Mouse (Mus musculus): Measurements from ENCODE around the gene Gys1. TPM values are rescaled to one million over a fixed set of nuclear protein-coding genes. Genes with fewer than 3 reads are reported as not detected.

Gene Gys1
- polyA plus RNA-seq, 1 experiment from 2014 or later, result 45.9 TPM

DNA sequence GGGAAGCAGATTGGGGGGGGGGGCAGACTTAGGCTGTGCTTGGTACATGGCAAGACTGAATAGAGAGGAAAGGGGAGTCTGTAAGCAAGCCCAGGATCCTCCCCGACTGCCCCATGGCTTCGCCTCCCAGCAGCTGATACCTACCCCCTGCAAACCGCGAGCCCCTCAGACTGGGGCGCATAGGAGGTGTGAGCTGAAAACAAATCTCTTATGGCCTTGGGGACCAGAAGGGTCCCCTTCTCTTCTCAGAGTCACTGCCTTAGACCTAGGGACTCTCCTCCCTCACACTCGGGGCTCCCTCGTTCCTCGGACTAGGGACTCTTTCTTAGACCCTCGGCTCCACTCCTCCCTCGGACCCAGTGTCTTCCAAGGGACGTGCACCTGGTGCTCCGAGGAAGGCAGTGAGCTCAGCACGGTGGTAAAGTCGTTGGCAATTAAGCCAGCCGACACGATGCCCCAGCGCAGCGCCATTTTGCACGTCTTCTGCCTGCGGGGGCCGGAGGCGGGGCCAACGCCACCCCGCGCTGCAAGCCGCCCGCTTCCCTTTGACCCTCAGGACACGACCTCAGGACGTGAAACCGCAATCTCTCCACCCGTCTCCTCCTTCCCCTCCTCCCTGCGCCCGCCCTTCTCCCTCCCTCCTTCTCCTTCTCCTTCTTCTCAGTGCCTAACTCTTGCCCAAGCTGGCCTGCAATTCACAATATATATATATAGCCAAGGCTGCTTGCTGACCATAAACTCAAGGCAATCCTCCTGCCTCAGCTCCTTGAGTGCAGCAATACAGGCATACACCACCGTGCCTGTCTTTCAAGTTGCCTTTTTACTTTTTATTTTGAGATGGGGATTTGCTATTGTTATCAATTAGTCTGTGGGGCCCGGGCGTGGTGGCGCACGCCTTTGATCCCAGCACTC is 53.9 kb downstream of the Gys1 start, which contains the start of gene Dhdh:
Gene Dhdh, minus strand, starts transcription at position 513 of the 912 bp plus-strand sequence.
- Histone ChIP-seq H3K36me3 (peaks cover 17% of the 10 kb centered on the region), H3K9me3 (no peaks in the 10 kb centered on the region), H3K4me1 (peaks cover 32% of the 10 kb centered on the region), H3K4me2 (replicated peaks) (peak within 1 kb of the TSS; percentile 71), H3K9ac (peak within 1 kb of the TSS; percentile 65), H3K27me3 (no peaks in the 10 kb centered on the region), H3K27ac (peak within 1 kb of the TSS; percentile 71), H3K4me3 (peak within 1 kb of the TSS; percentile 50)
- WGBS, result 10% methylated on average over 38 of the region's 38 CpGs
- peak; percentile 52 for ATAC-seq (ENCODE audit: low FRiP score, low read depth)

DNA sequence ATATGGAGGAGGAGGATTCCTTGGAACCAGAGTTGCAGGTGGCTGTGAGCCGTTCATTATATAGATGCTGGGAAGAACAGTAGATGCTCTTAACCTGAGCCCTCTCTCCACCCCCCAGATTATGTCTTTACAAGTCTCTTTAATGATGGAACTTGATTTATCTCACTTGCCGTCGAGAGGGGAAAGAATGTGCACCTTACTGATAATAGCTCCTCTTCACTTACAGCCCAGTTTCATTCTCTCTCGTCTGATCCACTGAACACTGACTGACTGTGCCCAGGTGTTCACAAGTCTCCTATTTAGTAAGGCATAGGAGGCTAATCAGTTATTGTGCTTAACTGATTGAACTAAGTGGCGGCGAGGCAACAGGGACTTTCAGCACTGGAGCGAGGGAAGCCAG is 54.9 kb downstream of the Gys1 start:
- peaks cover 27% of the 10 kb centered on the region for H3K36me3 ChIP-seq
- H3K4me1 ChIP-seq, result peaks cover 32% of the 10 kb centered on the region
- 71% methylated on average over 7 of the region's 7 CpGs for WGBS
- no peak overlapping the region for H3K4me3 ChIP-seq
- no peak overlapping the region for H3K27ac ChIP-seq
- H3K4me2 ChIP-seq (replicated peaks), result peak overlapping the region; percentile 71; the same call in 1 of the 2 replicates
- H3K9me3 ChIP-seq, result no peaks in the 10 kb centered on the region
- no peak for ATAC-seq (ENCODE audit: low FRiP score, low read depth)
- H3K9ac ChIP-seq, result no peak overlapping the region
- no peaks in the 10 kb centered on the region for H3K27me3 ChIP-seq

DNA sequence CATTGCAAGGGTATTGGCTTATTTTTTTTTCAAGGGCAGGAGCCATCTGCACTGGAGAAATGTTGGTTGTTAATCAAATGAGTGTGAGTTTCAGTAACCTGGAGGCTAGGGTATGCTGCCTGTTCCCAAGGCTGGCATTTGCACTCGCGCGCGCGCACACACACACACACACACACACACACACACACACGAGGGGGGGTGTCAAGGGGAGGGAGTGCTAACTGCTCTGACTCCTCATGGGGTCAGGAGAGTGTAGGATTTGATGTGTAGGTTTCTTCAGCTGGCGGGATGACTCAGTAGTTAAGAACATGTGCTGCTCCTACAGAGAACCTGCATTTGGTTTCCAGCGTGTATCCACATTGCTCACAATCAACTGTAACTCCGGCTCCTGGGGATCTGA is 56.2 kb downstream of the Gys1 start:
- ATAC-seq (ENCODE audit: low FRiP score, low read depth), result no peak
- Histone ChIP-seq H3K4me3 (no peak overlapping the region), H3K9me3 (no peaks in the 10 kb centered on the region), H3K4me1 (peaks cover 32% of the 10 kb centered on the region), H3K36me3 (peaks cover 40% of the 10 kb centered on the region), H3K27me3 (no peaks in the 10 kb centered on the region), H3K4me2 (replicated peaks) (peak overlapping the region; percentile 38), H3K27ac (no peak overlapping the region), H3K9ac (peak overlapping the region; percentile 31; the same call in 1 of the 2 replicates)
- 21% methylated on average over 9 of the region's 9 CpGs for WGBS

DNA sequence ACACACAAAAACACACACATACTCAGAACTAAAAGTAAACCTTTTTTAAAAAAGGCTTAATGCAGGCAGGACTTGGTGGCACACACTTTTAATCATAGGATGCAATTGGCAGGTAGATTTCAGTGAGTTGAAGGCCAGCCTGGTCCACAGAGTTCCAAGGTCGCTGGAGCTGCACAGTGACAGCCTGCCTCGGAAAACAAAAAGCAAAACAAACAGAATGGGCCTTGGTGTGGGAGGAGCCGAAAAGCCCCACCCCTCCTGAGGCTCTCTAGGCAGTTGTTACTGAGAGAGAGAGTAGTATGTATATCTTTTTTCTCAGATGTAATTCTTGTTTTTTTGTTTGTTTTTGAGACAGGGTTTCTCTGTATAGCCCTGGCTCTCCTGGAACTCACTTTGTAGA is 56.6 kb downstream of the Gys1 start:
- no peaks in the 10 kb centered on the region for H3K9me3 ChIP-seq
- H3K27me3 ChIP-seq, result no peaks in the 10 kb centered on the region
- H3K36me3 ChIP-seq, result peaks cover 44% of the 10 kb centered on the region
- H3K27ac ChIP-seq, result no peak overlapping the region
- no peak for ATAC-seq (ENCODE audit: low FRiP score, low read depth)
- no peak overlapping the region for H3K4me3 ChIP-seq
- peak overlapping the region; percentile 38 for H3K4me2 ChIP-seq (replicated peaks)
- H3K4me1 ChIP-seq, result peaks cover 32% of the 10 kb centered on the region
- H3K9ac ChIP-seq, result peak overlapping the region; percentile 31; the same call in 1 of the 2 replicates
- WGBS, result 20% methylated on average over 3 of the region's 3 CpGs

DNA sequence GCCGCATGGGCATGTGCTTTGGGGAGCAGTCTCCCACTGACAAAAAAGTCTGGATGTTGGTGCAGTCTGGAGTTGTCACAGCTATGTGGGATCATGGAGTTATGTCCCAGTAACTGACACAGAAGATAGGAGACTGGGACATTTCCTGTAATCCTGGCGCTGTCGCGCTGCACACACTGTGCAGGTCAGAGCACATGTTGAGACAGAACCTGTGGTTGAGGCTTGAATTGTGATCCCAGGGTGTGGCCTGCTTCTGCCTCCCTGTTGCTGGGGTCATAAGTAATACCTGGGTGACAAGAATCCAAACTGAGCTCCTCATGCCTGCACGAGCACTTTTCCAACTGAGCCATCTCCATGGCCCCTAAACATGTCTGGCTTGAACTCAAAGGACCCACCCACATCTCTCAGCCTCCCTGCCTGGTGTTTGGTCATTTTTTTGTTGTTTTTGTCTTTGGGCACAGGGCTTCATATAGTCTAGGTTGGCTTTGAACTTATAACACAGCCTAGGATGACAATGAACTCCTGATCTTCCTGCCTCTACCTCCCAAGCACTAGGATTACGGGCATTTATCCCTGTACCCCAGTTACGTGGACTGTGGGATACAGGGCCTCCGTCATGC is 57.7 kb downstream of the Gys1 start:
- H3K9ac ChIP-seq, result no peak overlapping the region
- H3K4me3 ChIP-seq, result no peak overlapping the region
- no peak overlapping the region for H3K4me2 ChIP-seq (replicated peaks)
- WGBS, result 94% methylated on average over 8 of the region's 8 CpGs
- H3K27ac ChIP-seq, result no peak overlapping the region
- H3K9me3 ChIP-seq, result no peaks in the 10 kb centered on the region
- H3K27me3 ChIP-seq, result no peaks in the 10 kb centered on the region
- peaks cover 28% of the 10 kb centered on the region for H3K4me1 ChIP-seq
- peaks cover 55% of the 10 kb centered on the region for H3K36me3 ChIP-seq
- ATAC-seq (ENCODE audit: low FRiP score, low read depth), result no peak

DNA sequence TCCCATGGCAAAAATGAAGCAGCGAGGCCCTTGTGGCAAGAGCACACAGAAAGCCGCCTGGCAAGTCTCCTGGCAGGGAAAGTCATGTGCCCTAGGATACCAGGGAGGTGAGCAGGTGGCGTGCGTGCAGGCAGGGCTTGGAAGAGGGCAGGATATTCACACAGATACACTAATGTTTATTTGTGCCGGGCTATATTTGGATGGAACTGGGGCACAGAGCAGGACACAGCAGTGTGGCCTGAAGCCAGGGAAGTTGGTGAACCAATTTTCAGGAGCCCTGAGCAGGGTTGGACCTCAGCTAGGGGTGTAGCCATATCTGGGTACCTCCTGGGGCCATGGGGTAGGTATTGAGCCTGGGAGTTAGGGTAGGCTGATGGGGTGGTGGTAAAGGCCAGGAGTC is 58.3 kb downstream of the Gys1 start:
- no peak overlapping the region for H3K4me2 ChIP-seq (replicated peaks)
- peaks cover 23% of the 10 kb centered on the region for H3K4me1 ChIP-seq
- H3K4me3 ChIP-seq, result no peak overlapping the region
- no peak for ATAC-seq (ENCODE audit: low FRiP score, low read depth)
- no peak overlapping the region for H3K27ac ChIP-seq
- no peak overlapping the region for H3K9ac ChIP-seq
- H3K9me3 ChIP-seq, result no peaks in the 10 kb centered on the region
- no peaks in the 10 kb centered on the region for H3K27me3 ChIP-seq
- 94% methylated on average over 5 of the region's 5 CpGs for WGBS
- H3K36me3 ChIP-seq, result peaks cover 61% of the 10 kb centered on the region

DNA sequence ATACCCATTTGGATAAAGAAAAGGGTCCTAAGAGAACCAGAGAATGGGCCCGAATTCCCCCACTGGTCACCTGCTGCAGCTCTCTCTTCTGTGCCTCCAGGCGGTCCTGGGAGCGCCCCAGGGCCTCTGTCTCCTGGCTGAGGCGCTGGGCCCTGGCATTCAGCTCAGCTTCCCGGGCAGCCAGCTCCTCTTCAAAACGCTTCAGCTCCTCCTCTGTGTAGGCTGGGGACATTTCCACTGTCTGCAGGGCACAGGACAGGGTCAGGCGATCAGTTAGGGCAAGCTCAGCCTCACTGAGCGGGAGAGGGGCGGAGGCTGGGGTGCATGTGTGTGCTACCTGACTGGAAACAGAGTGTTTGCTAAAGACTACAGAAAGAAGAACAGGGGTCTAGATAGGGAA is 59.9 kb downstream of the Gys1 start:
- Histone ChIP-seq H3K36me3 (peaks cover 77% of the 10 kb centered on the region), H3K4me1 (peaks cover 12% of the 10 kb centered on the region), H3K4me3 (no peak overlapping the region), H3K27ac (no peak overlapping the region), H3K9ac (no peak overlapping the region), H3K9me3 (no peaks in the 10 kb centered on the region), H3K4me2 (replicated peaks) (no peak overlapping the region), H3K27me3 (no peaks in the 10 kb centered on the region)
- ATAC-seq (ENCODE audit: low FRiP score, low read depth), result no peak
- 84% methylated on average over 9 of the region's 9 CpGs for WGBS

DNA sequence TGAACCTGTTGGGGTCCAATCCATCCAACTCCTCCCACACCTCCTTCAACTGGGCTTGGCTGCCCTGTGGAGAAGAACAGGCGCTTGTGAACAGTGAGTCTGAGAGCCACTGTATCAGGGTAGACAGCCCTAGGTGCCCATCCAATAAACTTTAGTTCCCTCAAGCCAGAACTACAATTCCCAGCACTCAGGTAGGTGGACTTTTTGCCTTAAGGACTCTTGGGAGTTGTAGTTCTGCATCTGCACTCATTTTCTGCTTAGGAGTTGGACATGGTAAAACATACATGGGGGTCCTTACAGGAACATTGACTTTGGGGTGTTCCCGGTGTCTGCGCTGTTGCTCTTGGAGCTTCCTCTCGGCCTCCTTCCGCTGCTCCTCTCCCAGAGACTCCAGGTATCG is 63.8 kb downstream of the Gys1 start:
- Histone ChIP-seq H3K27ac (no peak overlapping the region), H3K4me2 (replicated peaks) (no peak overlapping the region), H3K4me3 (no peak overlapping the region), H3K36me3 (peaks cover 97% of the 10 kb centered on the region), H3K9me3 (no peaks in the 10 kb centered on the region), H3K9ac (no peak overlapping the region), H3K27me3 (no peaks in the 10 kb centered on the region), H3K4me1 (no peaks in the 10 kb centered on the region)
- no peak for ATAC-seq (ENCODE audit: low FRiP score, low read depth)
- WGBS, result 91% methylated on average over 6 of the region's 6 CpGs

Small RNAs within 50 kb of the gene (microRNA-seq; reads per million reads assigned to microRNA genes)
- gene Gm22133, result not detected

Other genes starting within 250 kb of the Gys1 start
- gene Ccdc155, start 230.0 kb upstream of the Gys1 start, polyA plus RNA-seq (2015; fragmentation: Nextera tagmentation; extraction: Ambion mirVana), result 0.93 and 1.4 TPM in 2 replicates
- 1.3 and 1.4 TPM in 2 replicates for gene Dkkl1, start 222.7 kb upstream of the Gys1 start, polyA plus RNA-seq (2015; fragmentation: Nextera tagmentation; extraction: Ambion mirVana)
- gene Tead2, start 219.1 kb upstream of the Gys1 start, polyA plus RNA-seq (2015; fragmentation: Nextera tagmentation; extraction: Ambion mirVana), result 259 and 263 TPM in 2 replicates
- gene Cd37, start 195.7 kb upstream of the Gys1 start, polyA plus RNA-seq (2015; fragmentation: Nextera tagmentation; extraction: Ambion mirVana), result 1.3 and 2.1 TPM in 2 replicates
- 0.28 and 0.43 TPM in 2 replicates for gene Slc6a16, start 193.8 kb upstream of the Gys1 start, polyA plus RNA-seq (2015; fragmentation: Nextera tagmentation; extraction: Ambion mirVana)
- gene Slc6a21, start 157.3 kb upstream of the Gys1 start, polyA plus RNA-seq (2015; fragmentation: Nextera tagmentation; extraction: Ambion mirVana), result not detected in 2 replicates
- 15.8 and 19.6 TPM in 2 replicates for gene Trpm4, start 101.1 kb upstream of the Gys1 start, polyA plus RNA-seq (2015; fragmentation: Nextera tagmentation; extraction: Ambion mirVana)
- 3.9 and 4.3 TPM in 2 replicates for gene Hrc, start 99.6 kb upstream of the Gys1 start, polyA plus RNA-seq (2015; fragmentation: Nextera tagmentation; extraction: Ambion mirVana)
- gene Ppfia3, start 67.8 kb upstream of the Gys1 start, polyA plus RNA-seq (2015; fragmentation: Nextera tagmentation; extraction: Ambion mirVana), result 5.2 and 6.9 TPM in 2 replicates
- gene Lin7b, start 64.3 kb upstream of the Gys1 start, polyA plus RNA-seq (2015; fragmentation: Nextera tagmentation; extraction: Ambion mirVana), result 1.4 and 2.5 TPM in 2 replicates
- 262 and 283 TPM in 2 replicates for gene Snrnp70, start 39.1 kb upstream of the Gys1 start, polyA plus RNA-seq (2015; fragmentation: Nextera tagmentation; extraction: Ambion mirVana)
- gene Kcna7, start 29.2 kb upstream of the Gys1 start, polyA plus RNA-seq (2015; fragmentation: Nextera tagmentation; extraction: Ambion mirVana), result 0.09 TPM in 1 of 2 replicates, not detected in the other
- gene Ntf5, start 21.1 kb upstream of the Gys1 start, polyA plus RNA-seq (2015; fragmentation: Nextera tagmentation; extraction: Ambion mirVana), result 3.0 and 3.2 TPM in 2 replicates
- 0.40 TPM in 1 of 2 replicates, not detected in the other for gene Lhb, start 14.0 kb upstream of the Gys1 start, polyA plus RNA-seq (2015; fragmentation: Nextera tagmentation; extraction: Ambion mirVana)
- gene Ruvbl2, start 3.3 kb downstream of the Gys1 start, polyA plus RNA-seq (2015; fragmentation: Nextera tagmentation; extraction: Ambion mirVana), result 142 and 144 TPM in 2 replicates
- 5,430 and 5,479 TPM in 2 replicates for gene Ftl1, start 25.0 kb downstream of the Gys1 start, polyA plus RNA-seq (2015; fragmentation: Nextera tagmentation; extraction: Ambion mirVana)
- 167 and 170 TPM in 2 replicates for gene Bax, start 32.1 kb downstream of the Gys1 start, polyA plus RNA-seq (2015; fragmentation: Nextera tagmentation; extraction: Ambion mirVana)
- gene Tulp2, start 47.0 kb downstream of the Gys1 start, polyA plus RNA-seq (2015; fragmentation: Nextera tagmentation; extraction: Ambion mirVana), result 1.0 and 1.2 TPM in 2 replicates
- gene Gm45808, start 52.0 kb downstream of the Gys1 start, polyA plus RNA-seq (2015; fragmentation: Nextera tagmentation; extraction: Ambion mirVana), result not detected in 2 replicates
- gene Dhdh, start 54.0 kb downstream of the Gys1 start, polyA plus RNA-seq (2015; fragmentation: Nextera tagmentation; extraction: Ambion mirVana), result 2.9 and 4.0 TPM in 2 replicates
- gene Nucb1, start 75.6 kb downstream of the Gys1 start, polyA plus RNA-seq (2015; fragmentation: Nextera tagmentation; extraction: Ambion mirVana), result 215 TPM in 2 replicates
- gene Ppp1r15a, start 91.4 kb downstream of the Gys1 start, polyA plus RNA-seq (2015; fragmentation: Nextera tagmentation; extraction: Ambion mirVana), result 27.5 and 28.8 TPM in 2 replicates
- 3.3 and 4.9 TPM in 2 replicates for gene Plekha4, start 91.5 kb downstream of the Gys1 start, polyA plus RNA-seq (2015; fragmentation: Nextera tagmentation; extraction: Ambion mirVana)
- gene Hsd17b14, start 120.0 kb downstream of the Gys1 start, polyA plus RNA-seq (2015; fragmentation: Nextera tagmentation; extraction: Ambion mirVana), result 0.43 and 0.98 TPM in 2 replicates
- gene Bcat2, start 135.3 kb downstream of the Gys1 start, polyA plus RNA-seq (2015; fragmentation: Nextera tagmentation; extraction: Ambion mirVana), result 55.7 and 59.5 TPM in 2 replicates
- gene Fgf21, start 180.6 kb downstream of the Gys1 start, polyA plus RNA-seq (2015; fragmentation: Nextera tagmentation; extraction: Ambion mirVana), result 0.41 and 0.56 TPM in 2 replicates
- gene Fut1, start 182.4 kb downstream of the Gys1 start, polyA plus RNA-seq (2015; fragmentation: Nextera tagmentation; extraction: Ambion mirVana), result 0.29 and 0.47 TPM in 2 replicates
- 0.11 TPM in 1 of 2 replicates, not detected in the other for gene Izumo1, start 187.0 kb downstream of the Gys1 start, polyA plus RNA-seq (2015; fragmentation: Nextera tagmentation; extraction: Ambion mirVana)
- 7.7 and 9.5 TPM in 2 replicates for gene Rasip1, start 192.6 kb downstream of the Gys1 start, polyA plus RNA-seq (2015; fragmentation: Nextera tagmentation; extraction: Ambion mirVana)
- gene Mamstr, start 205.1 kb downstream of the Gys1 start, polyA plus RNA-seq (2015; fragmentation: Nextera tagmentation; extraction: Ambion mirVana), result 11.4 TPM in 2 replicates
- gene Fut2, start 231.6 kb downstream of the Gys1 start, polyA plus RNA-seq (2015; fragmentation: Nextera tagmentation; extraction: Ambion mirVana), result 0.47 and 0.74 TPM in 2 replicates
- gene Ntn5, start 249.2 kb downstream of the Gys1 start, polyA plus RNA-seq (2015; fragmentation: Nextera tagmentation; extraction: Ambion mirVana), result 0.23 and 0.24 TPM in 2 replicates

Data from limb, embryonic 13.5 days (tissue).